In genomic region chr7:19282385-19282784, GRCm38 (mm10) we compare ENCODE assay signal across 7 mouse cellular contexts. TPM values are rescaled to one million over a fixed set of nuclear protein-coding genes. Genes with fewer than 3 reads are reported as not detected.
DNase-seq lines count a peak whose midpoint lies in the region; ATAC-seq and TF ChIP-seq lines count a peak whose summit lies in the region.

Gene Rtn2 (plus strand): TSS chr7:19282624.

- H3K9ac ChIP-seq in hindbrain, embryonic 16.5 days (ENCODE audit: low read depth, low read length): peak within 1 kb of the TSS; percentile 97

- no peaks in the 10 kb centered on the region for H3K9me3 ChIP-seq in hindbrain, embryonic 16.5 days (ENCODE audit: control insufficient read depth, low read length)

- peak within 1 kb of the TSS; percentile 91 for H3K4me3 ChIP-seq in hindbrain, embryonic 16.5 days (ENCODE audit: low read length)
- H3K4me3 ChIP-seq in left cerebral cortex, adult 2 months: peak within 1 kb of the TSS; percentile 85

- H3K27me3 ChIP-seq in hindbrain, embryonic 16.5 days (replicated peaks; ENCODE audit: control insufficient read depth, insufficient read depth, low read length): peaks cover 34% of the 10 kb centered on the region

- ATAC-seq in activated CD4-positive, CD25-positive, alpha-beta regulatory T cell, adult 4 months: peak; percentile 52
- ATAC-seq in hindbrain, embryonic 16.5 days: peak; percentile 79
- ATAC-seq in megakaryocyte, adult 5-6 weeks (ENCODE audit: poor library complexity, severe bottlenecking): peak; percentile 75

- H3K27ac ChIP-seq in hindbrain, embryonic 16.5 days (ENCODE audit: low read depth, low read length): peak within 1 kb of the TSS; percentile 90
- peak within 1 kb of the TSS; percentile 90 for H3K27ac ChIP-seq in left cerebral cortex, adult 2 months

- intact Hi-C loops in left cerebral cortex, adult 2 months (cut with DNase I): no loop called here

- TF ChIP-seq CTCF in left cerebral cortex, adult 2 months (IDR thresholded peaks at IDR 0.05): no peak

- H3K4me1 ChIP-seq in hindbrain, embryonic 16.5 days (ENCODE audit: control insufficient read depth, insufficient read depth, low read depth, low read length): peaks cover 21% of the 10 kb centered on the region

- DNase-seq in cerebellum, postnatal 14 days: peak; percentile 93 to 94
- DNase-seq in frontal cortex, postnatal 36 days (ENCODE audit: low spot score in 2 of 2): peak; percentile 74 to 78
- DNase-seq in left cerebral cortex, adult 2 months (ENCODE audit: extremely low spot score in 1 of 2, low spot score in 2 of 2): peak; percentile 83 to 85
- DNase-seq in right cerebral cortex, postnatal 25 days: peak; percentile 86

- peak within 1 kb of the TSS; percentile 72 for H3K4me2 ChIP-seq in hindbrain, embryonic 16.5 days (ENCODE audit: low read length)

- WGBS in hindbrain, embryonic 16.5 days: under 1% methylated on average over 36 of the region's 37 CpGs

- peaks cover 8% of the 10 kb centered on the region for H3K36me3 ChIP-seq in hindbrain, embryonic 16.5 days (ENCODE audit: control insufficient read depth, insufficient read depth, low read length)

RNA-seq across cellular contexts. Expression of gene Rtn2, which starts in this region (rescaled TPM):
- polyA plus RNA-seq in activated CD4-positive, CD25-positive, alpha-beta regulatory T cell, adult 4 months (2017; shearing (Covaris generic)): not detected
- polyA plus RNA-seq in hindbrain, embryonic 16.5 days (2015; fragmentation: Nextera tagmentation; extraction: Ambion mirVana): 124 and 126 TPM in 2 replicates
- 100 to 1,000 TPM; 110 to 122 TPM for total RNA-seq in left cerebral cortex, adult 2 months (2021)
- total RNA-seq in megakaryocyte, adult 5-6 weeks (2015): 0.48 TPM in 1 of 2 replicates, not detected in the other
- not detected in 2 replicates for total RNA-seq in megakaryocyte, adult 5-6 weeks (2017)

Comparison
In these comparisons a context has a peak if more than half of its experiments do, and no peak if none do; other contexts are left out.
1. Peak in every context shown above with its lines: DNase-seq, ATAC-seq, H3K4me3 ChIP-seq and H3K27ac ChIP-seq.
2. RNA of gene Rtn2 (total RNA-seq): 110 to 122 TPM in left cerebral cortex, adult 2 months; 0.48 TPM in megakaryocyte, adult 5-6 weeks; every median in the first group is over 10 times any median in the second.
3. RNA of gene Rtn2 (polyA plus RNA-seq): 124 to 126 TPM in hindbrain, embryonic 16.5 days; not detected in activated CD4-positive, CD25-positive, alpha-beta regulatory T cell, adult 4 months; every median in the first group is over 100 times any median in the second.
4. Peak in ATAC-seq in activated CD4-positive, CD25-positive, alpha-beta regulatory T cell, adult 4 months; RNA of the gene not detected or under 1 TPM.
5. Peak in ATAC-seq in megakaryocyte, adult 5-6 weeks; RNA of the gene not detected or under 1 TPM.